Mouse (Mus musculus) spleen, adult 2 months (tissue): ENCODE results near the gene Cacna1a.

ENCODE experiments used
- CTCF ChIP-seq: fragments of 200-500 bp; IDR thresholded peaks from 2 replicates; pipeline ENCODE4 v1.5.1; 2011; ENCODE audit warnings: mild to moderate bottlenecking, inconsistent platforms; ENCODE audit not compliant: insufficient read depth, insufficient read length, insufficient replicate concordance; ENCODE audit errors: extremely low read depth
- POLR2A ChIP-seq: fragments of 200-500 bp; IDR thresholded peaks from 2 replicates; pipeline ENCODE4 v1.6.1; 2011; ENCODE audit warnings: low read depth, low read length, inconsistent platforms

DNA sequence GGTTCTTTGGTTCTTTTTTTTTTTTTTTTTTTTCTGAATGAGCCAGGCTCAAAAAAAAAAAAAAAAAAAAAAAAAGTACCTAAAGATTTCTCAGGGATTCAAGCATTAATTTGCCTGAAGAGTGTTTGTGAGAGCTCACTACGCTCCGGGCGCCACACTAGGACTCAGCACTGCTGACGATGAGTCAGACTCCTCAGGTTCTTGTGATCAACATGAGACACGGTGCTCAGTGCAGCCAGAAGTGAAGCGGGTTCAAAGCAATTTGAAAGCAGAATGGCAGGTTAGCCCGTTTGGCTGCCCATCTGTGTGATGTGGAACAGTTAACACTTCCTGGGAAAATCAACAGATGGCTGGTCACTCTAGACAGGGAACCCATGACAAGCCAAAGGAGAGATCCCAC, 139.8 kb downstream of the Cacna1a start:
- TF ChIP-seq CTCF (no peak), POLR2A (no peak)
